Mouse (Mus musculus) heart, embryonic 13.5 days (tissue): ENCODE data around the gene Ang. TPM values are rescaled to one million over a fixed set of nuclear protein-coding genes. Genes with fewer than 3 reads are reported as not detected.

ENCODE experiments used
- ATAC-seq: fragments of 200-750 bp; cut with Nextera tagmentation; 2 replicates; pipeline ENCODE4 v1.8.0; 2017; ENCODE audit warnings: moderate TSS enrichment; ENCODE audit not compliant: insufficient number of reproducible peaks, low FRiP score, low TSS enrichment; ENCODE audit errors: extremely low read depth
- H3K27ac ChIP-seq: fragments of 300-500 bp; sonication (generic); replicated peaks from 2 replicates; pipeline ENCODE4 v1.5.1; 2015; ENCODE audit warnings: moderate library complexity, mild to moderate bottlenecking, inconsistent platforms
- H3K27me3 ChIP-seq: fragments of 300-500 bp; sonication (generic); replicated peaks from 2 replicates; pipeline ENCODE4 v1.6.1; 2015; ENCODE audit warnings: mild to moderate bottlenecking, inconsistent platforms
- H3K36me3 ChIP-seq: fragments of 300-500 bp; sonication (generic); 2 replicates; pipeline ENCODE4 v1.6.1; 2015; ENCODE audit warnings: mild to moderate bottlenecking, inconsistent platforms
- H3K4me1 ChIP-seq: fragments of 300-500 bp; sonication (generic); 2 replicates; pipeline ENCODE4 v1.6.1; 2015; ENCODE audit warnings: inconsistent platforms
- H3K4me2 ChIP-seq: fragments of 300-500 bp; sonication (generic); 2 replicates; pipeline ENCODE4 v1.6.1; 2015; ENCODE audit warnings: inconsistent platforms, mild to moderate bottlenecking, moderate library complexity
- H3K4me3 ChIP-seq: fragments of 300-500 bp; sonication (generic); 2 replicates; pipeline ENCODE4 v1.5.1; 2015; ENCODE audit warnings: moderate library complexity, mild to moderate bottlenecking, inconsistent platforms
- H3K9ac ChIP-seq: fragments of 300-500 bp; sonication (generic); 2 replicates; pipeline ENCODE4 v1.6.1; 2015; ENCODE audit warnings: inconsistent platforms, mild to moderate bottlenecking, moderate library complexity
- H3K9me3 ChIP-seq: fragments of 300-500 bp; sonication (generic); 2 replicates; pipeline ENCODE4 v1.6.1; 2016; ENCODE audit warnings: inconsistent platforms
- WGBS: fragments of 180-500 bp; shearing (Covaris S2); methylation state at CpG from one replicate; pipeline ENCODE4 v1.1.7; 2015; ENCODE audit warnings: mixed read lengths; 5-methylcytosine and 5-hydroxymethylcytosine counted together
- polyA plus RNA-seq: library from polyadenylated mRNA; unstranded; fragments of >200 nt; fragmentation: Nextera tagmentation; extraction: Ambion mirVana; gene quantifications from 2 replicates; pipeline ENCODE4 v1.2.1, GENCODE M21; 2015

The Ang gene
- polyA plus RNA-seq, 1 experiment from 2014 or later: 3.9 TPM

- Histone ChIP-seq H3K4me1 (peaks cover 11% of the 10 kb centered on the region), H3K27me3 (no peaks in the 10 kb centered on the region), H3K9ac (no peak overlapping the region), H3K9me3 (no peaks in the 10 kb centered on the region), H3K27ac (no peak overlapping the region), H3K36me3 (no peaks in the 10 kb centered on the region), H3K4me2 (no peak overlapping the region), H3K4me3 (no peak overlapping the region)
- WGBS: 63% methylated on average over 5 of the region's 5 CpGs
- ATAC-seq: no peak
Observed at GRCm38 (mm10) chr14:51149164-51149563, 58.2 kb downstream of the Ang start.

- peaks cover 10% of the 10 kb centered on the region; the same call in 1 of the 2 replicates for H3K4me1 ChIP-seq
- H3K4me3 ChIP-seq: no peak overlapping the region
- no peaks in the 10 kb centered on the region for H3K9me3 ChIP-seq
- ATAC-seq: no peak
- no peaks in the 10 kb centered on the region for H3K27me3 ChIP-seq
- H3K36me3 ChIP-seq: no peaks in the 10 kb centered on the region
- H3K9ac ChIP-seq: no peak overlapping the region
- WGBS: 73% methylated on average over 3 of the region's 3 CpGs
- no peak overlapping the region for H3K4me2 ChIP-seq
- no peak overlapping the region for H3K27ac ChIP-seq
Observed at GRCm38 (mm10) chr14:51150206-51150831, 59.4 kb downstream of the Ang start.

Other genes starting within 250 kb of the Ang start
- gene Tep1, start 220.6 kb upstream of the Ang start, polyA plus RNA-seq: 4.5 and 5.1 TPM in 2 replicates
- gene Klhl33, start 193.6 kb upstream of the Ang start, polyA plus RNA-seq: 0.10 and 0.45 TPM in 2 replicates
- gene Osgep, start 166.3 kb upstream of the Ang start, polyA plus RNA-seq: 112 and 131 TPM in 2 replicates
- gene Apex1, start 166.2 kb upstream of the Ang start, polyA plus RNA-seq: 148 TPM in 2 replicates
- gene Pip4p1, start 160.3 kb upstream of the Ang start, polyA plus RNA-seq: 34.9 and 38.2 TPM in 2 replicates
- gene Pnp, start 160.1 kb upstream of the Ang start, polyA plus RNA-seq: 36.5 and 41.3 TPM in 2 replicates
- gene Gm49342, start 146.6 kb upstream of the Ang start, polyA plus RNA-seq: not detected in 2 replicates
- gene Pnp2, start 135.2 kb upstream of the Ang start, polyA plus RNA-seq: 0.74 TPM in 1 of 2 replicates, not detected in the other
- gene Rnase10, start 83.4 kb upstream of the Ang start, polyA plus RNA-seq: 0.34 and 0.40 TPM in 2 replicates
- not detected in 2 replicates for gene Rnase9, start 49.3 kb upstream of the Ang start, polyA plus RNA-seq
- gene Rnase11, start 41.0 kb upstream of the Ang start, polyA plus RNA-seq: not detected in 2 replicates
- 0.99 and 1.1 TPM in 2 replicates for gene Rnase12, start 33.5 kb upstream of the Ang start, polyA plus RNA-seq
- not detected in 2 replicates for gene Olfr750, start 16.7 kb upstream of the Ang start, polyA plus RNA-seq
- 20.5 and 21.4 TPM in 2 replicates for gene Rnase4, start 73 bp upstream of the Ang start, polyA plus RNA-seq
- not detected in 2 replicates for gene Eddm3b, start 23.3 kb downstream of the Ang start, polyA plus RNA-seq
- 0.32 and 0.70 TPM in 2 replicates for gene Rnase6, start 32.8 kb downstream of the Ang start, polyA plus RNA-seq
- 0.39 and 0.49 TPM in 2 replicates for gene Rnase1, start 55.6 kb downstream of the Ang start, polyA plus RNA-seq
- not detected in 2 replicates for gene Rnase2b, start 71.1 kb downstream of the Ang start, polyA plus RNA-seq
- not detected in 2 replicates for gene Ang2, start 108.0 kb downstream of the Ang start, polyA plus RNA-seq
- gene Ear14, start 112.2 kb downstream of the Ang start, polyA plus RNA-seq: not detected in 2 replicates
- not detected in 2 replicates for gene Rnase2a, start 165.0 kb downstream of the Ang start, polyA plus RNA-seq